ENCODE assay signal across 8 mouse cellular contexts in the genomic region with DNA sequence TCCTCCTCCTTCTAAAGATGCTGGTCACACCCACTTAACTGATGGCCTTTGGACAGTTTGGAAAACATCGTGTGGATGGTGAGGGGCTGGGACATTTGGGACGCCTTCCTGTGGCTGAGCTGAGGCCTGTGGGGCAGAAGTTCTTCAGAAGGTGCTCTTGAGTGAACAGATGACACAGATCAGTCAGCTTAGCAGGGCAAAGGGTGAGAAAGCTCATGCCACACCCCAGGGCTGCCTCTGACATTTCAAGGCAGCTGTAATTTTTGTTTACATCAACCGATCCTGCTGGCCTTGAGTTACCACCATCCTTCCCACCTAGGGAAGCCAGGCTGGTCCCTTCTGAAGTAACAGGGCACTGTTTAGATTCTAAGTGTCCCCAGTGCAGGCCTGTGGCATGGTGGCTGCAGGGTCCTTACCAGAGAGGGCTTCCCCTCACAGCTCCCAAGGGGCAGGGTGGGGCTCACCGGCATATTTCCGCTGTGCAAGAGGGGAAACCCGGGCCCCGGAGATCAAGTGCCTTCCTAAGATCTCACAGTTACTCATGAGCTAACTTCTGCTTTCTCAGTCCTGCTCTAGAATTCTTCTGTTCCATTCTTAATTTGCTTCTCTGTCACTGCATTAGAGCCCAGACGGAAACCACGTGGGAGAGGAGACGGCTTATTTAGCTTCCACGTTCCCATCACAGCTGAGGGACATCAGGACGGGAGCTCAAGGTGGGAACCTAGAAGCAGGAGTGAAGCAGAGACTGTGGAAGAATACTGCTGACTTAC. TPM values are rescaled to one million over a fixed set of nuclear protein-coding genes. Genes with fewer than 3 reads are reported as not detected.
DNase-seq lines count a peak whose midpoint lies in the region; ATAC-seq and TF ChIP-seq lines count a peak whose summit lies in the region.

No protein-coding gene starts in this region.

- 0 out of 2 replicates have a peak overlapping the region, but pooled peaks have one; percentile 6 for H3K27ac ChIP-seq in stomach, embryonic 14.5 days (ENCODE audit: low read length)
- no peak overlapping the region for H3K27ac ChIP-seq in stomach, postnatal 0 days (replicated peaks)
- H3K27ac ChIP-seq in heart, embryonic 16.5 days (ENCODE audit: low read length): peak overlapping the region; percentile 17; the same call in 1 of the 2 replicates
- H3K27ac ChIP-seq in macrophage: peak overlapping the region; percentile 93

- no peak overlapping the region for H3K4me2 ChIP-seq in stomach, embryonic 14.5 days (replicated peaks; ENCODE audit: low read depth, low read length)
- H3K4me2 ChIP-seq in stomach, postnatal 0 days (replicated peaks; ENCODE audit: low read depth): no peak overlapping the region
- no peak overlapping the region for H3K4me2 ChIP-seq in heart, embryonic 16.5 days (ENCODE audit: low read depth, low read length)

- no peak for TF ChIP-seq EP300 in stomach, postnatal 0 days (optimal IDR thresholded peaks at IDR 0.05)

- H3K9ac ChIP-seq in stomach, embryonic 14.5 days (replicated peaks; ENCODE audit: low read depth, low read length): no peak overlapping the region
- H3K9ac ChIP-seq in stomach, postnatal 0 days (ENCODE audit: low read length): no peak overlapping the region
- H3K9ac ChIP-seq in heart, embryonic 16.5 days (ENCODE audit: low read length): no peak overlapping the region

- H3K79me2 ChIP-seq in macrophage (ENCODE audit: inconsistent target): no peaks in the 10 kb centered on the region

- no peak for TF ChIP-seq CTCF in stomach, postnatal 0 days (IDR thresholded peaks at IDR 0.05; ENCODE audit: low read depth)

- H3K4me3 ChIP-seq in stomach, embryonic 14.5 days (ENCODE audit: low read depth, low read length): no peak overlapping the region
- no peak overlapping the region for H3K4me3 ChIP-seq in stomach, postnatal 0 days (ENCODE audit: low read depth, low read length)
- no peak overlapping the region for H3K4me3 ChIP-seq in heart, embryonic 16.5 days (ENCODE audit: low read length)
- H3K4me3 ChIP-seq in macrophage (ENCODE audit: inconsistent target): peak overlapping the region; percentile 1; the same call in 1 of the 2 replicates

- no peak for DNase-seq in stomach, postnatal 0 days (ENCODE audit: low spot score)
- DNase-seq in thymus, postnatal 25 days: peak; percentile 82
- DNase-seq in layer of hippocampus, adult 11-12 months (ENCODE audit: low spot score): no peak
- DNase-seq in embryo, embryonic 9.5 days (ENCODE audit: extremely low spot score): no peak
- DNase-seq in cerebellum, postnatal 10 days: no peak

- H3K36me3 ChIP-seq in stomach, embryonic 14.5 days (ENCODE audit: control insufficient read depth, insufficient read depth, low read length): no peaks in the 10 kb centered on the region
- no peaks in the 10 kb centered on the region for H3K36me3 ChIP-seq in stomach, postnatal 0 days (ENCODE audit: control insufficient read depth, insufficient read depth, low read length)
- no peaks in the 10 kb centered on the region for H3K36me3 ChIP-seq in heart, embryonic 16.5 days (ENCODE audit: control insufficient read depth, insufficient read depth)
- H3K36me3 ChIP-seq in macrophage (ENCODE audit: inconsistent target): no peaks in the 10 kb centered on the region

- ATAC-seq in stomach, embryonic 14.5 days (ENCODE audit: insufficient number of reproducible peaks, insufficient read depth, low FRiP score, low read depth): no peak
- ATAC-seq in stomach, postnatal 0 days (ENCODE audit: low FRiP score, low TSS enrichment): no peak
- no peak for ATAC-seq in heart, embryonic 16.5 days (replicated peaks; ENCODE audit: extremely low read depth, insufficient read depth, low FRiP score)

- H3K4me1 ChIP-seq in stomach, embryonic 14.5 days (ENCODE audit: control insufficient read depth, insufficient read depth, low read length): peaks cover 28% of the 10 kb centered on the region
- no peaks in the 10 kb centered on the region for H3K4me1 ChIP-seq in stomach, postnatal 0 days (replicated peaks; ENCODE audit: control insufficient read depth, insufficient read depth)
- peaks cover 15% of the 10 kb centered on the region for H3K4me1 ChIP-seq in heart, embryonic 16.5 days (ENCODE audit: control insufficient read depth, insufficient read depth, low read length)

- WGBS in stomach, embryonic 14.5 days: 28% methylated on average over 12 of the region's 12 CpGs
- 29% methylated on average over 12 of the region's 12 CpGs for WGBS in stomach, postnatal 0 days
- 45% methylated on average over 12 of the region's 12 CpGs for WGBS in heart, embryonic 16.5 days
- 2% methylated on average over 12 of the region's 12 CpGs for WGBS in macrophage (ENCODE audit: missing documents)

- H3K27me3 ChIP-seq in stomach, embryonic 14.5 days (ENCODE audit: control insufficient read depth, insufficient read depth, low read length): no peaks in the 10 kb centered on the region
- no peaks in the 10 kb centered on the region for H3K27me3 ChIP-seq in stomach, postnatal 0 days (ENCODE audit: control insufficient read depth, insufficient read depth, low read length)
- no peaks in the 10 kb centered on the region for H3K27me3 ChIP-seq in heart, embryonic 16.5 days (ENCODE audit: control insufficient read depth, insufficient read depth, low read length)

- no peaks in the 10 kb centered on the region; the same call in 1 of the 2 replicates for H3K9me3 ChIP-seq in stomach, embryonic 14.5 days (ENCODE audit: control insufficient read depth, low read depth, low read length)
- no peaks in the 10 kb centered on the region for H3K9me3 ChIP-seq in stomach, postnatal 0 days (ENCODE audit: control insufficient read depth, low read length)
- H3K9me3 ChIP-seq in heart, embryonic 16.5 days (replicated peaks; ENCODE audit: control insufficient read depth, low read length): peaks cover 3% of the 10 kb centered on the region; the same call in 1 of the 2 replicates

RNA-seq across cellular contexts. Expression of a gene that starts 6.3 kb away (rescaled TPM):
- polyA plus RNA-seq in stomach, embryonic 14.5 days (2014; fragmentation: Nextera tagmentation; extraction: Ambion mirVana): 11.4 and 13.0 TPM in 2 replicates
- polyA plus RNA-seq in stomach, postnatal 0 days (2015; fragmentation: Nextera tagmentation; extraction: Ambion mirVana): 3.2 and 4.4 TPM in 2 replicates
- polyA plus RNA-seq in heart, embryonic 16.5 days (2015; fragmentation: Nextera tagmentation; extraction: Ambion mirVana): 6.0 and 6.5 TPM in 2 replicates
- total RNA-seq in macrophage (2018; cell fraction: chromatin; rRNA removed): 10 to 100 TPM; 25.0 to 97.6 (median 35.8) TPM
- total RNA-seq in macrophage (2018; cell fraction: cytosol; rRNA removed): 10 to 100 TPM; 12.1 to 27.0 (median 16.3) TPM
- 10 to 100 TPM; 20.8 to 52.1 (median 26.9) TPM for total RNA-seq in macrophage (2018; cell fraction: nucleus; rRNA removed)
- polyA plus RNA-seq in macrophage (2018): 9.0 to 14.6 TPM (median 11.9 TPM) in 3 replicates

RNA-seq across cellular contexts. Expression of a gene that starts 24.4 kb away (rescaled TPM):
- not detected in 2 replicates for polyA plus RNA-seq in stomach, embryonic 14.5 days (2014; fragmentation: Nextera tagmentation; extraction: Ambion mirVana)
- polyA plus RNA-seq in stomach, postnatal 0 days (2015; fragmentation: Nextera tagmentation; extraction: Ambion mirVana): not detected in 2 replicates
- polyA plus RNA-seq in heart, embryonic 16.5 days (2015; fragmentation: Nextera tagmentation; extraction: Ambion mirVana): not detected in 2 replicates
- total RNA-seq in macrophage (2018; cell fraction: chromatin; rRNA removed): not detected
- total RNA-seq in macrophage (2018; cell fraction: cytosol; rRNA removed): not detected
- 1 to 10 TPM in 1 of 26 experiments, not detected in 25; 1.0 TPM for total RNA-seq in macrophage (2018; cell fraction: nucleus; rRNA removed)
- not detected in 3 replicates for polyA plus RNA-seq in macrophage (2018)
